Mouse (Mus musculus) ES-E14 (cell line): ENCODE measurements around the gene Fdxacb1.

ENCODE experiments used
- CHD2 ChIP-seq: IDR thresholded peaks from 2 replicates; pipeline ENCODE4 v1.6.1; 2014; ENCODE audit warnings: mild to moderate bottlenecking, low read depth, low read length, inconsistent platforms
- HCFC1 ChIP-seq: IDR thresholded peaks from 2 replicates; pipeline ENCODE4 v1.6.1; 2012; ENCODE audit warnings: low read length, inconsistent platforms, borderline replicate concordance; ENCODE audit not compliant: insufficient read depth
- MAFK ChIP-seq: IDR thresholded peaks from 2 replicates; pipeline ENCODE4 v1.6.1; 2014; ENCODE audit warnings: mild to moderate bottlenecking, low read depth, low read length, inconsistent platforms; ENCODE audit not compliant: insufficient read depth
- ZC3H11A ChIP-seq: IDR thresholded peaks from 2 replicates; pipeline ENCODE4 v1.6.1; 2012; ENCODE audit warnings: low read depth, mild to moderate bottlenecking, inconsistent platforms, low read length, borderline replicate concordance

GRCm38 (mm10) chr9:50816512-50816911, 48.5 kb downstream of the Fdxacb1 start:
- TF ChIP-seq ZC3H11A: no peak
- no peak for TF ChIP-seq MAFK
- no peak for TF ChIP-seq HCFC1
- TF ChIP-seq CHD2: no peak
